Mouse (Mus musculus): ENCODE data around the gene Nrde2.

DNA sequence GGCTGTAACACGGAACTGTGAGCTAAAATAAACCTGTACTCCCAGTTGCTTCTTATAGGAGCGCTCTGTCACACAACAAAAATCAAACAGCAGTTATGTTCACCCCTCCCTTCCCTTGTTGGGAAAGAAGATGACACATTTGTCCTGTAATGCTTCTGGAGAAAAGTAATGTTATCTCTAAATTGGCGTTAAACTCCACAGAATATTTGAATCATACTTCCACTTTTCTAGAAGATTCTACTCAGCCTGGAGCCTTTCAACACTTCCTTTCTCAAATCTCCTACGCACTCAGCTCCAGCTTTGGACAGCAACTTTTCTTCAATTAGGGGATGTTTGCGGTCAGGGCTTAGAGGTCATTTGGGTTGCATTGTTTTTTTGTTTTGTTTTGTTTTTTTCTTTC is 70.2 kb downstream of the Nrde2 start:
- TF ChIP-seq POLR2A (IDR thresholded peaks at IDR 0.05; ENCODE audit: borderline replicate concordance, insufficient read depth, low read length) (no peak), CTCF (IDR thresholded peaks at IDR 0.05; ENCODE audit: borderline replicate concordance, insufficient read depth, low read depth, low read length) (no peak)

Measured in cerebellum, adult 2 months (tissue).